Mouse (Mus musculus): ENCODE results near the gene Dok5. TPM values are rescaled to one million over a fixed set of nuclear protein-coding genes. Genes with fewer than 3 reads are reported as not detected.

Dok5 gene
- polyA plus RNA-seq, 1 experiment from 2014 or later, result 59.1 TPM

DNA sequence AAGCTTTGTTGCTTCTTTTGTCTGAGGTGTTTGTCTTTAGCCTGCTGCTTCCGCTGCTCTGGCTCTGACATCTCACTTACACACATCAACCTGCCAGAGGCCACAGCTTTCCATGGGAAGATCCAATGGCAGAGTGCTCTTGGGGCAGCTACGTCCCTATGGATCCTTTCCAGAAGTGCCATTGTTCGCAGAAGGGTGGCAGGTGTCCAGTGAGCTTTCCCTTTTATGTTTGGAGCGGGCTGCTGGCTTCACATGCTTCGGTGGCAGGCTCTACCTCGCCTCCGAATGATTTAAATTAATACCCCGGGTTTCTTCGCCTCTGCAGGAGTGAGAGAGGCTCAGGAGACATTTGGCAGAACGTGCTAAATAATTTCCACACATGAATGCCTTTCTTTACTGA is 105.3 kb downstream of the Dok5 start:
- DNase-seq (ENCODE audit: low spot score) (peak; percentile 59), ATAC-seq (ENCODE audit: low FRiP score) (peak; percentile 36; the same call in 1 of the 2 replicates)
- Histone ChIP-seq H3K4me3 (replicated peaks; ENCODE audit: low read length) (no peak overlapping the region), H3K27me3 (ENCODE audit: control insufficient read depth, insufficient read depth, low read length) (no peaks in the 10 kb centered on the region), H3K27ac (peak overlapping the region; percentile 45), H3K36me3 (replicated peaks; ENCODE audit: control insufficient read depth, insufficient read depth) (no peaks in the 10 kb centered on the region), H3K9ac (peak overlapping the region; percentile 19; the same call in 1 of the 2 replicates), H3K9me3 (ENCODE audit: control insufficient read depth, low read length) (no peaks in the 10 kb centered on the region), H3K4me2 (replicated peaks) (no peak overlapping the region), H3K4me1 (replicated peaks; ENCODE audit: control insufficient read depth, insufficient read depth, low read length) (peaks cover 13% of the 10 kb centered on the region)
- 21% methylated on average over 10 of the region's 10 CpGs for WGBS

GRCm38 (mm10) chr2:170837363-170837762 is 105.8 kb downstream of the Dok5 start:
- ATAC-seq (ENCODE audit: low FRiP score) (no peak), DNase-seq (ENCODE audit: low spot score) (no peak)
- H3K4me3 ChIP-seq (replicated peaks; ENCODE audit: low read length), result no peak overlapping the region
- no peaks in the 10 kb centered on the region for H3K9me3 ChIP-seq (ENCODE audit: control insufficient read depth, low read length)
- peaks cover 9% of the 10 kb centered on the region for H3K4me1 ChIP-seq (replicated peaks; ENCODE audit: control insufficient read depth, insufficient read depth, low read length)
- H3K36me3 ChIP-seq (replicated peaks; ENCODE audit: control insufficient read depth, insufficient read depth), result no peaks in the 10 kb centered on the region
- H3K27me3 ChIP-seq (ENCODE audit: control insufficient read depth, insufficient read depth, low read length), result no peaks in the 10 kb centered on the region
- H3K9ac ChIP-seq, result no peak overlapping the region
- WGBS, result 33% methylated on average over 11 of the region's 11 CpGs
- H3K4me2 ChIP-seq (replicated peaks), result no peak overlapping the region
- peak overlapping the region; percentile 58 for H3K27ac ChIP-seq

DNA sequence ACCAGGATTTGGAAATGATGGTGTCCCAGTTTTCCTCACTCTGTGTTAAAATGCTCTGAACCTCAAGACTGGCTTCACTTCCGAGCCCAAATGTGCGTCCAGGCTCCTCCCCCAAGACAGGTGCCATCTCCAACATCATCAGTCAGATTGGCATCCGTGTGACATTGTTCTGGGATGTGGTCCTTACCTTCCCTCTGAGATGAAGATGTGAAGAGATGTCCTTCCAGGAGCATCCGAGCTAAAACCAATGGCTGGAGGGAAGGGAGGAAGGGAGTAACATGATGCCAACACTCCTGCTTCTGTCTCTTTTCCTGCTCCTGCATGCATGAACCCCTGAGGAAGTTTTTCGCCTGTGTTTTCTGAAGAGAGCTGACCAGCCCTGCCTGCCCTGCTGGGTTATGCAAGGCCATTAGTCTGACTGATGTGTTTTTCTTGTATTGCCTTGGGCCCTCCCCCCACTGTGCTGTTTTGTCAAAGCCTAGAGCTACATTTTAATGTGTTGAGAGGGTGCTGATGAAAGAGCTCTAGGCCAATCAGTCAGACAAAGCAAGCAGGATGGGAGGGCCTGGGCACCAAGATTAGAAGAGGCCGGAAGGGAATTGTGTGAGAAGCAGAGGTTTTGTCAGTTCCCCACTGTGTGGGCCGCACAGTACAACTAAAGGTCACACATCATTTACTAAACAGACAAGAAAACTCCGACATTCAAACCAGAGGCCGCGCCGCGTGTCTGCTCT is 106.4 kb downstream of the Dok5 start:
- Histone ChIP-seq H3K36me3 (replicated peaks; ENCODE audit: control insufficient read depth, insufficient read depth) (no peaks in the 10 kb centered on the region), H3K27ac (peak overlapping the region; percentile 58), H3K4me1 (replicated peaks; ENCODE audit: control insufficient read depth, insufficient read depth, low read length) (peaks cover 5% of the 10 kb centered on the region), H3K27me3 (ENCODE audit: control insufficient read depth, insufficient read depth, low read length) (no peaks in the 10 kb centered on the region), H3K9ac (no peak overlapping the region), H3K9me3 (ENCODE audit: control insufficient read depth, low read length) (no peaks in the 10 kb centered on the region), H3K4me3 (replicated peaks; ENCODE audit: low read length) (no peak overlapping the region), H3K4me2 (replicated peaks) (no peak overlapping the region)
- ATAC-seq (ENCODE audit: low FRiP score), result peak; percentile 80
- 13% methylated on average over 12 of the region's 12 CpGs for WGBS
- DNase-seq (ENCODE audit: low spot score), result peak; percentile 43

- H3K36me3 ChIP-seq (replicated peaks; ENCODE audit: control insufficient read depth, insufficient read depth), result no peaks in the 10 kb centered on the region
- H3K9me3 ChIP-seq (ENCODE audit: control insufficient read depth, low read length), result no peaks in the 10 kb centered on the region
- no peak overlapping the region for H3K27ac ChIP-seq
- WGBS, result 44% methylated on average over 13 of the region's 13 CpGs
- ATAC-seq (ENCODE audit: low FRiP score) (no peak), DNase-seq (ENCODE audit: low spot score) (no peak)
- no peak overlapping the region for H3K9ac ChIP-seq
- H3K4me2 ChIP-seq (replicated peaks), result no peak overlapping the region
- H3K27me3 ChIP-seq (ENCODE audit: control insufficient read depth, insufficient read depth, low read length), result no peaks in the 10 kb centered on the region
- H3K4me3 ChIP-seq (replicated peaks; ENCODE audit: low read length), result no peak overlapping the region
- H3K4me1 ChIP-seq (replicated peaks; ENCODE audit: control insufficient read depth, insufficient read depth, low read length), result peaks cover 5% of the 10 kb centered on the region
Measured at GRCm38 (mm10) chr2:170841441-170841965, 109.9 kb downstream of the Dok5 start.

- ATAC-seq (ENCODE audit: low FRiP score), result no peak
- H3K4me1 ChIP-seq (replicated peaks; ENCODE audit: control insufficient read depth, insufficient read depth, low read length), result no peaks in the 10 kb centered on the region
- H3K4me2 ChIP-seq (replicated peaks), result no peak overlapping the region
- H3K9me3 ChIP-seq (ENCODE audit: control insufficient read depth, low read length), result no peaks in the 10 kb centered on the region
- no peak overlapping the region for H3K27ac ChIP-seq
- 75% methylated on average over 10 of the region's 10 CpGs for WGBS
- H3K36me3 ChIP-seq (replicated peaks; ENCODE audit: control insufficient read depth, insufficient read depth), result no peaks in the 10 kb centered on the region
- H3K27me3 ChIP-seq (ENCODE audit: control insufficient read depth, insufficient read depth, low read length), result no peaks in the 10 kb centered on the region
- no peak for DNase-seq (ENCODE audit: low spot score)
- no peak overlapping the region for H3K9ac ChIP-seq
- H3K4me3 ChIP-seq (replicated peaks; ENCODE audit: low read length), result no peak overlapping the region
Measured at GRCm38 (mm10) chr2:170845511-170845910, 113.9 kb downstream of the Dok5 start.

DNA sequence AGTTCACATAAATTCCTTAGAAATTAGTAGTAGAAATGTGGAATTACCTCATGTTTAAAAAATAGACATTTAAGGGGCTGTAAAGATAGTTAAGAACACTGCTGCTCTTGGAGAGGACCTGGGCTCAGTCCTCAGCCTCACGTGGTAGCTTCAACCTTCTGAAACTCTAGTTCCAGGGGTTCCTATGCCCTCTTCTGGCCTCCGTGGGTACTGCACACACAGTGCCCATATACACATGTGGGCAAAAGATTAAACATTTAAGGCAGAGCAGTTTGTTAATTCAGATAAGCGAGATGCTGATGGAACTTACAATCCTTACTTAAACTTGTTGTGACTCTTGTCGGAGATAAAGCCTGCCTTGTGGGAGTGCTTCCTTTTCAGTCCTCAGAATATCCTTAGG is 118.5 kb downstream of the Dok5 start:
- Histone ChIP-seq H3K4me2 (replicated peaks) (no peak overlapping the region), H3K9me3 (ENCODE audit: control insufficient read depth, low read length) (no peaks in the 10 kb centered on the region), H3K4me3 (replicated peaks; ENCODE audit: low read length) (no peak overlapping the region), H3K9ac (no peak overlapping the region), H3K4me1 (replicated peaks; ENCODE audit: control insufficient read depth, insufficient read depth, low read length) (peaks cover 2% of the 10 kb centered on the region; the same call in 1 of the 2 replicates), H3K36me3 (replicated peaks; ENCODE audit: control insufficient read depth, insufficient read depth) (no peaks in the 10 kb centered on the region), H3K27me3 (ENCODE audit: control insufficient read depth, insufficient read depth, low read length) (no peaks in the 10 kb centered on the region), H3K27ac (no peak overlapping the region)
- 95% methylated on average over 4 of the region's 4 CpGs for WGBS
- ATAC-seq (ENCODE audit: low FRiP score), result no peak
- no peak for DNase-seq (ENCODE audit: low spot score)

DNA sequence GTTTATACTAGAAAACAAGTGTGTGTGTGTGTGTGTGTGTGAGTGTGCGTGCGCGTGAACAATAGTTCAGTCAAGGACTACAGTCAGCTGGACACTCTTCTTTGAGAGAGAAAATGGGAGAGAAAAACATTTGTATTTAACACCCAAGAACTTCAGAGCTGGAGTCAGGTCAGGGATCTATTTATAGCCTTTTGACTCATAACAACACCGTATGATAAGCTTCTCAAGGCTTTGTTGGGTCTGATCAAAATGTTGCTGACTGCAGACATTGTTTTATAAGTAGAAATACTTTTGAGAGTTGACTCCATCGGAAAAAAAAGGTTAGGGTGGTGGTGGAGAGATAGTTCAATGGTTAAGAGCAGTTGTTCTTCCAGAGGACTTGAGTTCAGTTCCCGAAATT is 120.7 kb downstream of the Dok5 start:
- no peak overlapping the region for H3K27ac ChIP-seq
- H3K4me1 ChIP-seq (replicated peaks; ENCODE audit: control insufficient read depth, insufficient read depth, low read length), result peaks cover 3% of the 10 kb centered on the region; the same call in 1 of the 2 replicates
- H3K9ac ChIP-seq, result no peak overlapping the region
- no peak for DNase-seq (ENCODE audit: low spot score)
- H3K9me3 ChIP-seq (ENCODE audit: control insufficient read depth, low read length), result no peaks in the 10 kb centered on the region
- no peak for ATAC-seq (ENCODE audit: low FRiP score)
- no peaks in the 10 kb centered on the region for H3K27me3 ChIP-seq (ENCODE audit: control insufficient read depth, insufficient read depth, low read length)
- H3K4me3 ChIP-seq (replicated peaks; ENCODE audit: low read length), result no peak overlapping the region
- 89% methylated on average over 6 of the region's 6 CpGs for WGBS
- no peaks in the 10 kb centered on the region for H3K36me3 ChIP-seq (replicated peaks; ENCODE audit: control insufficient read depth, insufficient read depth)
- H3K4me2 ChIP-seq (replicated peaks), result no peak overlapping the region

GRCm38 (mm10) chr2:170855210-170855609 is 123.6 kb downstream of the Dok5 start:
- H3K9me3 ChIP-seq (ENCODE audit: control insufficient read depth, low read length), result no peaks in the 10 kb centered on the region
- no peak overlapping the region for H3K27ac ChIP-seq
- H3K36me3 ChIP-seq (replicated peaks; ENCODE audit: control insufficient read depth, insufficient read depth), result no peaks in the 10 kb centered on the region
- peaks cover 9% of the 10 kb centered on the region for H3K4me1 ChIP-seq (replicated peaks; ENCODE audit: control insufficient read depth, insufficient read depth, low read length)
- WGBS, result 36% methylated on average over 3 of the region's 3 CpGs
- no peak for DNase-seq (ENCODE audit: low spot score)
- H3K27me3 ChIP-seq (ENCODE audit: control insufficient read depth, insufficient read depth, low read length), result no peaks in the 10 kb centered on the region
- H3K4me2 ChIP-seq (replicated peaks), result no peak overlapping the region
- H3K4me3 ChIP-seq (replicated peaks; ENCODE audit: low read length), result no peak overlapping the region
- no peak overlapping the region for H3K9ac ChIP-seq
- ATAC-seq (ENCODE audit: low FRiP score), result no peak

DNA sequence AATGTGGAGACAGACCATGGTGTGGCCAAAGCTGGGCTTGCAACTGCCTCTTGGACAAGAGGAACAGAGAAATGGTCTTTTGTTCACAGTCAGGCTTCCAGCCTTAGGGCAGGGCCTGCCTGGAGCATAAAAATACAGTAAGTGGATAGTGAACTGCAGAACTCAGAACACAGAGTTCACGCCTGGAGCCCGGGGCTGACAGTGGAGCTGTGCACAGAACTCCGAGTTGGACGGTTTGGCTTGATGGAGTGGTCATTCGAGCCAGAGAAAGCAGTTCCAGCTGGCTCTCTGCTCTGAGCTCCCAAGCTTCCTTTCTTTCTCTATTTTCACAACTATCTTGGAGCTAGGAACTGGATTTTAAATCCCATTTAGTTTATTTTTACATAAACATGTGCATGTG is 124.5 kb downstream of the Dok5 start:
- Histone ChIP-seq H3K4me2 (replicated peaks) (no peak overlapping the region), H3K9me3 (ENCODE audit: control insufficient read depth, low read length) (no peaks in the 10 kb centered on the region), H3K27ac (0 out of 2 replicates have a peak overlapping the region, but pooled peaks have one; percentile 26), H3K36me3 (replicated peaks; ENCODE audit: control insufficient read depth, insufficient read depth) (no peaks in the 10 kb centered on the region), H3K4me1 (replicated peaks; ENCODE audit: control insufficient read depth, insufficient read depth, low read length) (peaks cover 9% of the 10 kb centered on the region), H3K9ac (no peak overlapping the region), H3K4me3 (replicated peaks; ENCODE audit: low read length) (no peak overlapping the region), H3K27me3 (ENCODE audit: control insufficient read depth, insufficient read depth, low read length) (no peaks in the 10 kb centered on the region)
- DNase-seq (ENCODE audit: low spot score) (no peak), ATAC-seq (ENCODE audit: low FRiP score) (no peak)
- 82% methylated on average over 5 of the region's 5 CpGs for WGBS

Measured in hindbrain, embryonic 14.5 days (tissue).